Mouse (Mus musculus) CH12F3 (cell line): ENCODE data around the gene Epor.

Source experiments
- in situ Hi-C: fragments of 300-500 bp; cut with MboI; formaldehyde crosslinking; loops from 2 replicates; pipeline ENCODE4 v1.14.3; 2020; ENCODE audit warnings: low sequenced_read_pairs

Gene Epor

GRCm38 (mm10) chr9:21937711-21938175 is 25.6 kb downstream of the Epor start:
- in situ Hi-C loops: no loop called here

GRCm38 (mm10) chr9:21936692-21937570 is 26.4 kb downstream of the Epor start, which contains the start of gene Plppr2:
Gene Plppr2 (plus strand): TSS chr9:21937033.
- in situ Hi-C loops: no loop called here

- in situ Hi-C loops: no loop called here
Measured at GRCm38 (mm10) chr9:21935466-21936131, 27.7 kb downstream of the Epor start.

GRCm38 (mm10) chr9:21934021-21934420 is 29.3 kb downstream of the Epor start:
- in situ Hi-C loops: no loop called here

GRCm38 (mm10) chr9:21932445-21933137 is 30.7 kb downstream of the Epor start:
- in situ Hi-C loops: no loop called here

GRCm38 (mm10) chr9:21932006-21932405 is 31.3 kb downstream of the Epor start:
- in situ Hi-C loops: no loop called here

- in situ Hi-C loops: no loop called here
Measured at GRCm38 (mm10) chr9:21929208-21929607, 34.1 kb downstream of the Epor start.

- in situ Hi-C loops: no loop called here
Measured at GRCm38 (mm10) chr9:21927208-21927753, 36.0 kb downstream of the Epor start, which contains the start of the genes Ccdc159 and Tmem205. Gene Ccdc159 (plus strand): TSS chr9:21927471. Gene Tmem205 (minus strand): TSS chr9:21927556.

- in situ Hi-C loops: no loop called here
Measured at GRCm38 (mm10) chr9:21926784-21927183, 36.5 kb downstream of the Epor start.

GRCm38 (mm10) chr9:21926155-21926554 is 37.2 kb downstream of the Epor start:
- in situ Hi-C loops: no loop called here

- in situ Hi-C loops: no loop called here
Measured at GRCm38 (mm10) chr9:21925506-21925905, 37.8 kb downstream of the Epor start.

- in situ Hi-C loops: no loop called here
Measured at GRCm38 (mm10) chr9:21925034-21925433, 38.3 kb downstream of the Epor start.

- in situ Hi-C loops: no loop called here
Measured at GRCm38 (mm10) chr9:21924099-21924493, 39.2 kb downstream of the Epor start.

- in situ Hi-C loops: no loop called here
Measured at GRCm38 (mm10) chr9:21923490-21924098, 39.7 kb downstream of the Epor start.

GRCm38 (mm10) chr9:21923036-21923435 is 40.3 kb downstream of the Epor start:
- in situ Hi-C loops: no loop called here

- in situ Hi-C loops: no loop called here
Measured at GRCm38 (mm10) chr9:21918692-21919384, 44.5 kb downstream of the Epor start.

- in situ Hi-C loops: no loop called here
Measured at GRCm38 (mm10) chr9:21918035-21918592, 45.2 kb downstream of the Epor start, which contains the start of gene Rab3d. Gene Rab3d (minus strand): TSS chr9:21918192.

GRCm38 (mm10) chr9:21917493-21918034 is 45.7 kb downstream of the Epor start:
- in situ Hi-C loops: no loop called here

- in situ Hi-C loops: no loop called here
Measured at GRCm38 (mm10) chr9:21916851-21917492, 46.3 kb downstream of the Epor start.
